Mouse (Mus musculus) stomach, embryonic 16.5 days (tissue): ENCODE results near the gene Cfap299. TPM values are rescaled to one million over a fixed set of nuclear protein-coding genes. Genes with fewer than 3 reads are reported as not detected.

Experiments used
- ATAC-seq: fragments of 200-750 bp; cut with Nextera tagmentation; 2 replicates; pipeline ENCODE4 v1.8.0; 2017; ENCODE audit warnings: moderate number of reproducible peaks, moderate TSS enrichment; ENCODE audit not compliant: insufficient read depth, low FRiP score
- H3K27ac ChIP-seq: fragments of 300-500 bp; sonication (generic); 2 replicates; pipeline ENCODE4 v1.5.1; 2014; ENCODE audit warnings: low read length
- H3K27me3 ChIP-seq: fragments of 300-500 bp; sonication (generic); 2 replicates; pipeline ENCODE4 v1.6.1; 2014; ENCODE audit warnings: low read length, control low read depth, mixed read lengths; ENCODE audit not compliant: control insufficient read depth, insufficient read depth
- H3K36me3 ChIP-seq: fragments of 300-500 bp; sonication (generic); 2 replicates; pipeline ENCODE4 v1.6.1; 2014; ENCODE audit warnings: low read length; ENCODE audit not compliant: control insufficient read depth, insufficient read depth
- H3K4me1 ChIP-seq: fragments of 300-500 bp; sonication (generic); 2 replicates; pipeline ENCODE4 v1.6.1; 2014; ENCODE audit warnings: low read length, control low read depth, mixed read lengths; ENCODE audit not compliant: control insufficient read depth, insufficient read depth
- H3K4me2 ChIP-seq: fragments of 300-500 bp; sonication (generic); 2 replicates; pipeline ENCODE4 v1.6.1; 2014; ENCODE audit warnings: low read depth, low read length, mixed read lengths
- H3K4me3 ChIP-seq: fragments of 300-500 bp; sonication (generic); replicated peaks from 2 replicates; pipeline ENCODE4 v1.5.1; 2014; ENCODE audit warnings: mild to moderate bottlenecking, low read length
- H3K9ac ChIP-seq: fragments of 300-500 bp; sonication (generic); 2 replicates; pipeline ENCODE4 v1.6.1; 2014; ENCODE audit warnings: low read length
- H3K9me3 ChIP-seq: fragments of 300-500 bp; sonication (generic); replicated peaks from 2 replicates; pipeline ENCODE4 v1.6.1; 2016; ENCODE audit warnings: low read length, control low read depth; ENCODE audit not compliant: control insufficient read depth
- WGBS: fragments of 180-500 bp; shearing (Covaris S2); extraction: QIAGEN DNeasy Blood & Tissue Kit; methylation state at CpG from one replicate; pipeline ENCODE4 v1.1.7; 2014; 5-methylcytosine and 5-hydroxymethylcytosine counted together
- polyA plus RNA-seq: library from polyadenylated mRNA; unstranded; fragments of >200 nt; fragmentation: Nextera tagmentation; extraction: Ambion mirVana; gene quantifications from 2 replicates; pipeline ENCODE4 v1.2.1, GENCODE M21; 2015

Cfap299 gene
- polyA plus RNA-seq, 1 experiment from 2014 or later, result 0.32 TPM

DNA sequence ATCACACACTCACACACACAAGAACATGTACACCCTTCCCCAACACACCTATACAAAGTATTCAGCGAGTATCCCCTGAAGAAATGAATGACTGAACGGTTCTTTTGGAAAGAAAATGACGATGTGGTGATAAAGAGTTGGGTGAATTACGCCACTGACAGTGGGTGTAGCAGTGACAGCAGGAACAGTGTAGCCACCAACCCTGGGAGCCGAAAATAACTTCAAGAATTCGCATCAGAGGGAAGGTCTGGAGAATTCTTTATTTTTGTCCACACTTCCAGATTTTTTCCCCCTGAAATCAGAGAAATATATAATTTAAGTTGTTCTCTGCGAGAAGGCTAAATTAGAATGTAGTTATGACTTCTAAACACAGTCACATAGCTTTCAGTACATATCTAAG lies 459.5 kb downstream of the Cfap299 start:
- Histone ChIP-seq H3K27me3 (no peaks in the 10 kb centered on the region), H3K27ac (no peak overlapping the region), H3K4me1 (no peaks in the 10 kb centered on the region), H3K9me3 (no peaks in the 10 kb centered on the region), H3K4me3 (no peak overlapping the region), H3K4me2 (no peak overlapping the region), H3K9ac (no peak overlapping the region), H3K36me3 (no peaks in the 10 kb centered on the region)
- ATAC-seq, result no peak
- 91% methylated on average over 7 of the region's 7 CpGs for WGBS

DNA sequence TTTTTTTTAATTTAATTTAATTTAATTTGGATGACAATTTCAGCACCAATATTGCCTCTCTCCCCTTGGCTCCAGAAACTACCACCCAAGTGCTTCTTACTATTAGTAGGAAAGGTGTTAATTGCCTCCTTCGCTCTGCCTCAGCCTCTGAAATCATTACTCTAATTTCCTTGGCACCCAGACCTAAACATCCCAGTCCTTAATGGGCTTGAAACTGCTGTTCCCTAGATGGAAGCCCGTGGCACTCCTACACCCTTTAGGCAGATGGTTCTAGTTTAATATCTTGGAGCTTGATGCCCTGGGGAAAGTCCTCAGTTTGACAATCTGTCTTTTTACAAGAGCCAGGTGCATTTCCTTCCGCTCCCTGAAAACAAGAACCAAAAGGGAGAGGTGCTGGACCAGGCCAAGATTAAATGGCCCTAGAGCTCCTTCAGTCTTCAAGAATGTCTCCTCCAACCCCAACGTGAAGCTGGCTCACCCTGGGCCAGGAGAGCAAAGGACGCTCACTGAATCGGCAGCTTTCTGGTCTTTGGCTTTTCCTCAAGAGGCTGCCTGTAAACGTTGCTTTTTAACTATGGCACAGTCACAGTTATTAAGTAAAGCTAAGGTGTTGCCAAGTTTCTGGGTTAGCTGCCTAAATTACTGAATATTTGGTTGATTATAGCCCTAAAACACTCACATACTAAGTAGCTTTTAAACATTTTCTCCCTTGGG lies 461.9 kb downstream of the Cfap299 start:
- no peaks in the 10 kb centered on the region for H3K36me3 ChIP-seq
- no peak overlapping the region for H3K27ac ChIP-seq
- ATAC-seq, result no peak
- H3K4me3 ChIP-seq, result no peak overlapping the region
- no peaks in the 10 kb centered on the region for H3K4me1 ChIP-seq
- WGBS, result 58% methylated on average over 7 of the region's 7 CpGs
- H3K9me3 ChIP-seq, result no peaks in the 10 kb centered on the region
- H3K9ac ChIP-seq, result no peak overlapping the region
- H3K4me2 ChIP-seq, result no peak overlapping the region
- H3K27me3 ChIP-seq, result no peaks in the 10 kb centered on the region

DNA sequence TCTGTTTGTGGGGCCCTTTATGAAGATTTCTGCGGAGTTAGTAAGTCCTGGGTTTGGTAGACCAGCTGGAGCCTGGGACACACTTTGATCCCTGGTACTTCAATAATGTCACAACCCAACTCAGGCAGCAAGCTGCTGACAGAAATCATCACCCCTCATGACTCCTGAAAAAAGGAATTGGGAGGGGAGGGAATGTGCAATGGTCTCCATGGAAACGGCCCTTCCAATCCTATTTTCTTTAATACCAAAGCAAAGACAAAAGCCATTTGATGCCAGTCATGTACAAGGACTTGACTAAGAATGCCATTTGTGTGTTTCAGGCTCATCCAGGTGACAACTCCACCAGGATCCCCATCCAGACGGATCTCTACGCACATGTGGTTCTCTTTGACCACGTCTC lies 472.4 kb downstream of the Cfap299 start:
- H3K27ac ChIP-seq, result no peak overlapping the region
- no peaks in the 10 kb centered on the region for H3K4me1 ChIP-seq
- WGBS, result 80% methylated on average over 5 of the region's 5 CpGs
- ATAC-seq, result no peak
- H3K27me3 ChIP-seq, result no peaks in the 10 kb centered on the region
- H3K4me2 ChIP-seq, result no peak overlapping the region
- H3K36me3 ChIP-seq, result no peaks in the 10 kb centered on the region
- no peak overlapping the region for H3K9ac ChIP-seq
- no peak overlapping the region for H3K4me3 ChIP-seq
- no peaks in the 10 kb centered on the region for H3K9me3 ChIP-seq

DNA sequence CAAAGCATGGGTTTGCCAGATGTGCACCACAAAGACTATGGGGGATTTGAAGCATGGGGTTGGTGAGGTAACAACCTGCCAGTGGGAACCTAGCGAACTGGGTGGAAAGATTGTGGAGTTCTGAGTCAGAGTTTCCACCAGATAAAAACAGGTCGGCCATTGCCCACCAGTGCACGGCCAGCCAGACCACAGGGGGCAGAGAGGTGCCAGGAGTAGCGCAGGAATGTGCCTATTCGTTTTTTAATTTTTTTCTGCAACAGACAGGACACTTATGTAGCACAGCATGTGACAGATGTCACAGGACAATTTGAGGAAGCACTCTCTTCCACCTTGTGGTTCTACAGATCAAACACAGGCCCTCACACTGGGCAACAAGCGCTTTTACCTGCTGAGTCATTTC lies 475.7 kb downstream of the Cfap299 start:
- 85% methylated on average over 6 of the region's 6 CpGs for WGBS
- no peak for ATAC-seq
- no peaks in the 10 kb centered on the region for H3K27me3 ChIP-seq
- H3K4me1 ChIP-seq, result no peaks in the 10 kb centered on the region
- no peak overlapping the region for H3K4me3 ChIP-seq
- H3K4me2 ChIP-seq, result no peak overlapping the region
- no peak overlapping the region for H3K27ac ChIP-seq
- H3K9ac ChIP-seq, result no peak overlapping the region
- no peaks in the 10 kb centered on the region for H3K36me3 ChIP-seq
- H3K9me3 ChIP-seq, result no peaks in the 10 kb centered on the region

DNA sequence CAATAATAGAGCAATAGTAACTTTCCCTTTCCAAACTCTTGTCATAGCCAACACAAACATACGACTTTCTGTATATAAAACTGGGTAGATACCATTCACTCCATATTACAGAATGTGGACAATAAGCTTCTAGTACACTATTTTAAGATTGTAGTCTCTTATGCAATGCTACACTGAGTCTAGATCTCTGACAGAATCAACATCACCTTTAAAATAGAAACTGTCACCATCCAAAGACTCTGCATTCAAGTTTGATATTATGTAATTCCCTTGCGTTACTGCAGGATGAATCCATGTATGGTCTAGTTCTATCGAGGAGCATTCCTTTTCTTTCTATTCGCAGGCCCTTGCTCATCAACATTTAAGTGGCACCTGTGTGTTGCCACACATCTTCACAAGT lies 477.4 kb downstream of the Cfap299 start:
- no peak for ATAC-seq
- H3K27me3 ChIP-seq, result no peaks in the 10 kb centered on the region
- H3K9me3 ChIP-seq, result no peaks in the 10 kb centered on the region
- 86% methylated on average over 4 of the region's 4 CpGs for WGBS
- H3K4me1 ChIP-seq, result no peaks in the 10 kb centered on the region
- H3K27ac ChIP-seq, result no peak overlapping the region
- H3K4me3 ChIP-seq, result no peak overlapping the region
- H3K4me2 ChIP-seq, result no peak overlapping the region
- H3K36me3 ChIP-seq, result no peaks in the 10 kb centered on the region
- no peak overlapping the region for H3K9ac ChIP-seq

DNA sequence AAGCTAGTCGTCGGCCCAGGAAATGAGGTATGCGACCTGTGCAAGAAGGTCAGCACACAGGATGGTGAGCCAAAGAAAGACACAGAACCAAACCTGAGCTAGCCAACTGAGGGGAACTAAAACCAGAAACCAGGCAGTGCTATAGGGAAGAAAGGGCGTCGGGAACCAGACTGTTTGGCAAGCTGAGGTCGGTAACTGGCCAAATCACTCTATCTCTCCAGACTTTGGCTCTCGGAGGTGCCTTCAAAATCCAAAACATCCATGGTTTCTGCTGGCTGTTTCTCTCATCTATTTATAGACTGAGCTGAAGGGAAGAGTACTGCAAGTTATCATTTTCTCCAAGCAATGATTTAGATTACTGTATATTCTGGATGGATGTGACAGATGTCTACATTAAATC lies 477.9 kb downstream of the Cfap299 start:
- Histone ChIP-seq H3K9me3 (no peaks in the 10 kb centered on the region), H3K9ac (no peak overlapping the region), H3K27ac (no peak overlapping the region), H3K4me3 (no peak overlapping the region), H3K27me3 (no peaks in the 10 kb centered on the region), H3K36me3 (no peaks in the 10 kb centered on the region), H3K4me1 (no peaks in the 10 kb centered on the region), H3K4me2 (no peak overlapping the region)
- ATAC-seq, result no peak
- WGBS, result 62% methylated on average over 7 of the region's 7 CpGs

DNA sequence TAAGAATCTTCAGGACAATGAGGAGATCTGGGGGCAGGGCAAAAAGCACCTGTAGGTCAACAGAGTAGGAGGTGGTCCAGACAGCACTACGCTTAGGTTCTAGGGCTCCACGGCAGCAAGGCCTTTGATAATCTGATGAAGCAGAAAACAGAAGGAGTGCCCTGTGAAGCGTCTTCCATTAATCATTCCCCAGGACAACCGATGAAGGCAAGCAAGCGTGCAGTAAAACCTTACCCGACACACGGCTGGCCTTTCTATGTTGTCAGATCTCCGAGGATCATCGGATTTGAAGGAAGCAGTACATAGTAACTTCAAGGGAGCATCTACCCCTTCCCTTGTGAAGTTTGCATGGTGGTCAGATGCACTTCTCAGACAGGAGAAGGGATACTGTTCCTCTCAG lies 478.8 kb downstream of the Cfap299 start:
- H3K27ac ChIP-seq, result no peak overlapping the region
- ATAC-seq, result no peak

DNA sequence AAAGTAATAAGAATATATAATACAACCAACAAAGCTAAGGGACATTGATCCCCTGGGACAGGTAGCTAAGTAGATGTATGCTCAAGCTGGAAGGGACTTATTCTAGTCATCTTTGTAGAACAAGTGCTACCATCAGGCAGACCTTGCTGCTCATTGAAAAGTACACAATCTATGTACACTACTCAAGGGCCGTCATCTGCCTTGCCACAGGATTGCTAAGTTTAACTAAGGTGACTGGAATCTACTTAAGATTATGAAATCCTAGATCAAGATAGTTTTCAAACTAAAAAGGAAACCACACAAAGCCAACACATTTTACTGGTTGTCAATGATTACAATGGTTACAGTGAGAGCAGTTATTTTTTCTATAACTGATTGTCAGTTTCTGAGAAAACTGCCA lies 483.3 kb downstream of the Cfap299 start:
- no peak overlapping the region for H3K4me2 ChIP-seq
- no peaks in the 10 kb centered on the region for H3K36me3 ChIP-seq
- H3K4me3 ChIP-seq, result no peak overlapping the region
- H3K27ac ChIP-seq, result no peak overlapping the region
- no peaks in the 10 kb centered on the region for H3K27me3 ChIP-seq
- 66% methylated on average over 1 of the region's 1 CpGs for WGBS
- no peaks in the 10 kb centered on the region for H3K9me3 ChIP-seq
- H3K9ac ChIP-seq, result no peak overlapping the region
- no peaks in the 10 kb centered on the region for H3K4me1 ChIP-seq
- ATAC-seq, result no peak

More for the DNA sequence above, 478.8 kb downstream of the Cfap299 start:
- H3K4me1 ChIP-seq, result no peaks in the 10 kb centered on the region
- no peak overlapping the region for H3K4me2 ChIP-seq
- H3K9ac ChIP-seq, result no peak overlapping the region
- no peaks in the 10 kb centered on the region for H3K9me3 ChIP-seq
- no peak overlapping the region for H3K4me3 ChIP-seq
- 36% methylated on average over 9 of the region's 9 CpGs for WGBS
- H3K36me3 ChIP-seq, result no peaks in the 10 kb centered on the region
- H3K27me3 ChIP-seq, result no peaks in the 10 kb centered on the region

DNA sequence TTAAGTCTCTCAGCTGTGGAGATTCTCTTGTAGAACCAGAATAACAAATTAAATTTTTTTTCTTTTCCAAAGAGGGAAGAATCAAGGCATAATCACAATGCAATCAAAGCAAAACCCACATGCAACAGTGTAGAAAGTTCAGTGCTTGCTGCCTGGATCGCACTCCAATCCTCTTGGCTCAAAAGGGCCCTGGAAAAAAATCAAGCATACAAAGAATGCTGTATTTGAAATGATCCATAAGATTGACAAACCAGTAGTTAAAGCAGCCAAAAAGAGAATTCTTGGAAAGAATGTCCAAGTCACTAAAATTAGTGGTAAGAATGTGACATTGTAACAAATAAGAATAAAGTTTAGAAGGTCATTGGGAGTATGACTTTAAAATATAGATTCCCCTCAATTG lies 486.2 kb downstream of the Cfap299 start:
- Histone ChIP-seq H3K4me3 (no peak overlapping the region), H3K36me3 (no peaks in the 10 kb centered on the region), H3K4me2 (no peak overlapping the region), H3K27me3 (no peaks in the 10 kb centered on the region), H3K4me1 (no peaks in the 10 kb centered on the region), H3K9ac (no peak overlapping the region), H3K9me3 (no peaks in the 10 kb centered on the region), H3K27ac (no peak overlapping the region)
- 75% methylated on average over 1 of the region's 1 CpGs for WGBS
- ATAC-seq, result no peak
